Mouse (Mus musculus): ENCODE data around the gene Cox11. TPM values are rescaled to one million over a fixed set of nuclear protein-coding genes. Genes with fewer than 3 reads are reported as not detected.

Gene Cox11
- 10 to 100 TPM; 23.0 to 26.7 (median 26.1) TPM for total RNA-seq (2022)

- DNase-seq (ENCODE audit: low spot score in 2 of 2), result peak; percentile 92 to 94
Observed at GRCm38 (mm10) chr11:90637440-90638311, at the start of gene Cox11, which contains the start of gene Stxbp4. Gene Cox11, plus strand, starts transcription at chr11:90638173. Gene Stxbp4, minus strand, starts transcription at chr11:90638084.

GRCm38 (mm10) chr11:90590996-90591395, 47.0 kb upstream of the Cox11 start:
- DNase-seq (ENCODE audit: low spot score in 2 of 2), result no peak

DNA sequence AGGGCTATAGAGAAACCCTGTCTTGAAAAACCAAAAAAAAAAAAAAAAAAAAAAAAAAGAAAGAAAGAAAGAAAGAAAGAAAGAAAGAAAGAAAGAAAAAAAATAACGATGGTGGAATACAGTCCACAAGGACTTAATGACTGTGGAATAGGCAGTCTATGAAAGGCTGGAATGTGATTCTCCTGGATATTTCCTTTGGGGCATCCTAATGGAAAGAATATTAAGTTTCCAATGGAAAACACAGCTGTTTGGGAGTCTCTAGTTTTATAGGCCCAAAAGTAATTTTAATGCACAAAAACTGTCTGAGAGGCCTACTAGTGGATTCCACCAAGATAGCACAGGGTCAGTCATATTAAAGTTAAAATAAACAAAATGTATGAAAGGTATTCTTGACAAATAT, 42.1 kb upstream of the Cox11 start:
- DNase-seq (ENCODE audit: low spot score in 2 of 2), result no peak

DNA sequence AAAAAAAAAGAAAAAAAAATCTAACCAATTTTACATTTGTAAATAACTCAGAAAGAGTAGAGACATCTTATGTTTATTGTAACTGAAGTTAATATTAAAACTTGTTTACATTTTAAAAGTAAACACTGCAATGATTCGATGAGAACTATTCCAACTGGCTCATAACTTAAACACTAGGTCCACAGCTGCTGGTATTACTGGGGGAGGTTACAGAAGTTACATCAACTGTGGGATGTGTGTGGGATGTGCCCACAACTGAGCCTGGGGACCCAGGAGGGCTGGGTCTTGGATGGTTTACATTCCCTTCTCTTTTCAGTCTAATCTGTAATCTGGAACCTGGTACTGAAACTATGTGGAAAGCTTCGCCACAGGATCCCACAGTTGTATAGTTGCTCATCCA, 34.9 kb upstream of the Cox11 start:
- no peak for DNase-seq (ENCODE audit: low spot score in 2 of 2)

GRCm38 (mm10) chr11:90612118-90612517, 25.9 kb upstream of the Cox11 start:
- no peak for DNase-seq (ENCODE audit: low spot score in 2 of 2)

- no peak for DNase-seq (ENCODE audit: low spot score in 2 of 2)
Observed at GRCm38 (mm10) chr11:90614743-90615142, 23.2 kb upstream of the Cox11 start.

DNA sequence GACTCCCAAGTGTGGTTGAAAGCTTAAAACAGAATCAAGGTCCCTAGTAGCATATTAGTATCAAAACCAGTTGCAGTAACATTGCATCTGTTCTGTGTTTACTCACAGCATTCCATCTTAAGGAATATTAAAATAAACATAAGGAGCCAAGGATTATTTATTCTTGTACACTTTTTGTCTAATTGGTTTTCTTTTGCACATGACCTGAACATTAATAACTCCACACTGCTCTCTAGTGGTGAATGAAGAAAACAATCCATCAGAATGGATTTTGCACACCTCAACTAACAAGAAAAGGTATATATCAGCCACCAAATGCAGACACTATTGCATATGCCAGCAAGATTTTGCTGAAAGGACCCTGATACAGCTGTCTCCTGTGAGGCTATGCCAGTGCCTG, 21.5 kb upstream of the Cox11 start:
- no peak for DNase-seq (ENCODE audit: low spot score in 2 of 2)

DNA sequence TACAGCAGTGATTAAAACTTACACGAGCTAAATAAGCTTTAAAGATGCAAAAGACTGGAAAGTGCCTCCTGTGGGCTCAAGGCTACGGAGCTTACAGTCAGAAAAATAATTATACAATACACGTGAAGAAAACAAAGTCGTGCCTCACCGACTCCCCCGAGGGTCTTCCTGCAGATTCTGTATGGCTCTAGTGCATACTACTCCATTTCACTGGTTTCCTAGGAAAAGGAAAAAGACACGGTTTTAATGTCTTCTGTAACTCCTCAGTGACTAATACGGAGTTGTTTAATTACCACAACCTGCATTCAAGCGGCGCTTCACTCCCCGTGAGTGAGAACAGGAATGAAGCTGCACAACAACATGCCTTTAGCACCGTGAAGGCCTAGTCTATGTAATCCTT, 15.9 kb upstream of the Cox11 start:
- DNase-seq (ENCODE audit: low spot score in 2 of 2), result no peak

DNA sequence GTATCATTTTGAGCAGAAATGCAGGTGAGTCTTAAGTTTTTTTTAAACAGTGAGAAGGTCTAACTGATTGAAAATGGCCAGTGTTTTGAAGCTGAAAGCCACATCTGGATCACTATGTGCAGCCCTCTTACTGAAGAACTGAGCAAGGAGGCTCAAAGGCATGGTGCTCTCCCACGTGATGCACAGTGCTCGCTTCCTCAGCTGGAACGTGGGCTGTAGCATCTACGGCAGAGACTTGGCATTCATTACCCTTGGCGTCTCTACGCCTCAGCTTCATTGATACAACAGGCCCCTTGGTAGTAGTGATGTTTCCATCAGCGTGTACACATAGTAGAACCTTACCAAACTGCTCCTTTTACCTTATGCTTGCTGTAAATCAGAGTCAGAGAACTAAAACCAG, 15.5 kb upstream of the Cox11 start:
- no peak for DNase-seq (ENCODE audit: low spot score in 2 of 2)

DNA sequence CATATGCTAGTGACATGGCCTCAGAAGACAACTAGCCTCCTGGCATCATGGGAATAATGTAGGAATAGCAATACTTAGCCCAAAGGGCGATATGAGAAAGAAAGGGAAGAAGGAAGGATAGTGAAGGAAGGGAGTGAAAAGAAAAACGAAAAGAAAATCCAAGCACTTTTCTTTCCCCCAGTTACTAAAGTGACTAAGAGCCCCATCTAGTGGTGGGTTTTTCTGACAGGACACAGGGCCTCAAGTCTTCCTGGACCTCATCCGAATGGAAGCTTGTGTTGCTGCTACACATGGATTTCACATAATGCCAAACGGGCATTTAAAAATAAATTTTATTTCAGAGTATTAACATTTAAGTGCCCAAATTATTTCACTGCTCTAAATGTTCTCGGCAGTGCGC, 14.5 kb upstream of the Cox11 start:
- DNase-seq (ENCODE audit: low spot score in 2 of 2), result no peak

- no peak for DNase-seq (ENCODE audit: low spot score in 2 of 2)
Observed at GRCm38 (mm10) chr11:90625174-90625573, 12.8 kb upstream of the Cox11 start.

- no peak for DNase-seq (ENCODE audit: low spot score in 2 of 2)
Observed at GRCm38 (mm10) chr11:90627751-90628150, 10.2 kb upstream of the Cox11 start.

- no peak for DNase-seq (ENCODE audit: low spot score in 2 of 2)
Observed at GRCm38 (mm10) chr11:90632480-90632879, 5.5 kb upstream of the Cox11 start.

- DNase-seq (ENCODE audit: low spot score in 2 of 2), result no peak
Observed at GRCm38 (mm10) chr11:90634661-90635060, 3.3 kb upstream of the Cox11 start.

DNA sequence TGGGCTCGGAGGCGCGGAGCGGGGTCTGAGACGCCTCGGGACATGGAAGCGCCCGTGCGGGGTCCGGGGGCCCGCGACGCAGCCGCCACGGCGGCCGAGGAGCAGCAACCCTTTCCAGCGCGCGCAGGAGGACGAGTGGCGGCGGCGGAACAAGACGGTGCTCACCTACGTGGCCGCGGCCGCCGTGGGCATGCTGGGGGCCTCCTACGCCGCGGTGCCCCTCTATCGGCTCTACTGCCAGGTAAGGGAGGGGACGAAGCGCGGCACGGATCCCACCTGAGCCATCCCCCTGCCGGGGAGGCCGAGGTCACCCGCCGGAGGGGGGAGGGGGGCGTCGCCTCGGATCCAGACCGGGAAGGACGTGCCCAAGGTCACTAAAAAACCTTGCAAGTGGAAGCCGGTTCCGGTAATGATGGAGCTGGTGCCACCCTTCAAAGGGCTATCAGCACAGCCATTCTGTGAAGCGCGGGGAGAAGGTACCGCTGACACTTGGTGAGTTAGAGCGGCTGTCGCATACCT, 398 bp downstream of the Cox11 start:
- no peak for DNase-seq (ENCODE audit: low spot score in 2 of 2)

GRCm38 (mm10) chr11:90649777-90650176, 11.8 kb downstream of the Cox11 start:
- DNase-seq (ENCODE audit: low spot score in 2 of 2), result no peak

DNA sequence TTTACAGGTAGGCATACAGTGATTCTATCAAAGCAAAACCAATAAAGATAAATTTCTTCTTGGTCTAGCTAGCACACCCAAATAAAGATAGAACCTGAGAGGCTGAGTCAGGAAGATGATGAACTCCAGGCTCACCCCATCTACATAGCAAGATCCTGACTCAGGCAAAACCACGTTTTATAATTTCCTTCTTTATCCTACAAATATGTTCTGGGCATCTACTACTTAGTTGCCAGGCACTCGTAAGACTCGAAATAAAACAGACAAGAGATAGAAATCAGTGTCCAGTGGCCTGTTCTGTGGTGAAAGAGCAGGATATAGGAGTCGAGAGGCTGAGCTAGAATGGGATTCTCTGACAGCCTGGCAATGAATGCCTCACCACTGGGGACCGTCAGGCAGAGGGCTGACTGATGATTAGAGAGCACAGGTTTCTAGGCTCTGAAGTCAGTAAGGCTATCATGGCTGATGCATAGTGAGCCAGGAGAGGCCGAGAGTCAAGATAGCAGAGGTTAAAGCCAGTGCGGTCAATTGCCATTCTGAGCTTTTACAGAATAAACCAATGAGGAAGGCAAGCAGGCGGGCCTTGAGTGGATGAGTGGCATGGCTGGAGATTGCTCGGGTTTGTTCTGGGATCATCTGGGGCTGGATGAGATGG, 12.4 kb downstream of the Cox11 start:
- no peak for DNase-seq (ENCODE audit: low spot score in 2 of 2)

DNA sequence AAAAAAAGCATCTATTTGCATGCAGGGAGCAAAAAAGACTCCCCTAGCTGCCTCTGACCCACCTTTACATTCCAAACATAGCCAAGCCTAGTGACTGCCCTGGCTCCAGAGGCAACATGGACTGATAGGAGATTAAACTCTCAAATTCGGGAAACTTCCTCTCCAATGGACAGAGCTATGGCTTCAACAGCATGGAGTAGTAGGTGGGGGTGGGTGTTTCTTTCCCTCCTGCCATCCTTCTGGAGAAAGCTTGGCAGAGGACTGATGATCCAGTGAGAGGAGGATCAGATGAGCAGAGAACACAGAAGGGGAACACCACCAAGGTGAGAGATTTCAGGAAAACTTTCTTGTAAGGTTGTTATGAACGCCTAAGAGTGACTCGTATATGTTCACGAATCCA, 14.6 kb downstream of the Cox11 start:
- DNase-seq (ENCODE audit: low spot score in 2 of 2), result no peak

DNA sequence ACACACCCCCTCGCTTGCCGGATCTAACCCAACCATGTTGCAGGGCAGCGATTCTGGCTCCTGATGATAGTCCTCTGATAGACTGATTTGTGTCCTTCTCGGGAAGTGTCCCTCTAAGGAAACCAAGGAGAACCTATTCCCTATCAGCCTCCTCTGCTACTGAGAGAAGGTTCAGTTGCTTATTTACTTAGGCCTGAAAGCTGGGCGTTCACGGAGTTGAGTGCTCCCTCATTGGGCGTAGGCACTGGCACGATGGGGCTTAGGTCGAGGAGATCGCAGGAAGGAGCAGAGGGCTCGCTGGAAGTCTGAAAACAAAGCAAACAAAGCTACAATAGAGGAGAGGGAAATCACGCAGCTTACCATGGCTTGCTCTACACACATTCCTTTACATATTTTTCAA, 19.6 kb downstream of the Cox11 start:
- DNase-seq (ENCODE audit: low spot score in 2 of 2), result no peak

DNA sequence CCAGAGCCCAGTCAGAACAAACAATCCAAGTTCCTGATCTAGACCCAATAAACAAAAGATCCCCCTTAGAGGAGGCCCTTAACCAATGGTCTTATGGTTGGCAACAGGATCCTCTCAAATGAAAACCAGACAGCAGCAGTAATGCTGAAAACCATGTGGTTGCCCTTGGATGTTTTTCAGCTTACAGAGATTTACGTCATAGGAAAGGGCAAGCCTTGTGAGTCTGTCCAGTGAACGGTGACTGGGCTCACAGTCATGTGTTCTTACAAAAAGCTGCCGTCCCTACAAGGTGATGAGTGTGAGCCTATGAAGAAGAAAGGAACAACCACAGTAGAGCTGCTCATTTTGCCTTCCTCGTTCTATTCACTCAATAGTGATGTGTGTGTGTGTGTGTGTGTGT, 22.7 kb downstream of the Cox11 start:
- no peak for DNase-seq (ENCODE audit: low spot score in 2 of 2)

DNA sequence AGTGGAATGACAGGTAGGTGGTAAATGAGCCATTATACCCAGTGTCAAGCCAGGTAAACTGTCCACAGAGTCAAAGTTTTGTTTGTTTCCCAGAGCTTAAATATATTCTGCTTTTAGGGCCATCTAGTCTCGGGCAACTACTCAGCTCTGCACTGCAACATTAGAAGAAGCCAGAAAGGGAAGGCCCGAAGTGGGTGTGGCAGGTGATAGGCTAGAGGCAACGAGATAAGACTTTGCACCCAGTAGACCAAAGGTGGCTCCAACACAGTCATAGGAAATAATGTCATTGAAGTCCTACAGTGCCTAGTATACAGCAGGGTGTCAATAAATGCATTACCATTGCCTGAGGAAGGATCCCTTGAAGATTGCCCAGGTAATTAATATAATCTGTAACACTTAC, 25.1 kb downstream of the Cox11 start:
- no peak for DNase-seq (ENCODE audit: low spot score in 2 of 2)

- no peak for DNase-seq (ENCODE audit: low spot score in 2 of 2)
Observed at GRCm38 (mm10) chr11:90663618-90664297, 25.8 kb downstream of the Cox11 start.
